Mouse (Mus musculus): ENCODE data around the gene Utf1.

DNA sequence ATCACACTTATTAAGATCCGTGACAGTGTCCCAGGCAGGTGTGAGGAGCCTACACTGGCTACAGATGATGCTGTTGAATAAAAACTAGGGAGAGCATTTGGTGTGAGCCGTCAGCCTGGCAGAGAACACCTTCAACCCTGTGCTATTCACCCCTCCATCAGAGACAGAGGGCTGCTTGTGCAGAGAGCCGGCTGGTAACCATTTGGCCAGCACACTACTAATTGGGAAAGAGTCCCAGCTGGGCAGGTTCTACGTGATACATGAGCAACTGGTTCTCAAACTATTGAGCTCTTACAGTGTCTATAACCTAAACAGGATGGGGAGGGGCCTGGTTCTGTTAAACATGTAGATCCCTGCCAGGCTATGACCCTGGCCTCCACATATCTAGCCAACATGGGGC lies 25.3 kb upstream of the Utf1 start:
- TF ChIP-seq CTCF (IDR thresholded peaks at IDR 0.05; ENCODE audit: extremely low read depth, insufficient read depth, low read length) = no peak
- TF ChIP-seq POLR2A (IDR thresholded peaks at IDR 0.05; ENCODE audit: extremely low read depth, insufficient read depth, low read length) = no peak
